Mouse (Mus musculus): Measurements from ENCODE around the gene Ccdc62.
A peak's percentile ranks its signal among the peaks of the same experiment; 100 is the strongest.

Gene Ccdc62

DNA sequence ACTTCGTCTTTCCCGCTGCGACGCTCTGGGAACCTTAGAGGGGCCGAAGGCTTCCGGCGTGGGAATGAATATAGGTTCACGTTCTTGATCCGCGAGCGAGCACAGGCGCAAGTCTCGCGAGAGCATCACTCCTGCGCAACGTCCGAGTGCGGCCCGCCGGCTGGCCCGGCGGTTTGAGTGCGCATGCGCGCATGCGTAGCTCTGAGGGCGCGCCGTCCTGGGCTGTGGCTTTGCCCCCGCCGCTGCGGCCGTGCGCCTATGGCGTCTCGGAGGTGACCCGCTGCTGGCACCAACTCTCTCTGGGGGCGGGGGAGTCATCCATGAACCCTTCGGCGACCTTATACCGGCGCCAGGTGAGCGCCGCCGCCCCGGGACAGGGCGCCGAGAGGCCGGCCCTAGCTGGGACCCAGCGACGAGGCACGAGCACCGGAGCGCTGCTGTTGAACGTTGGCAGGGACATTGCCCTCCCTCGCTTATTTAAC, at the start of gene Ccdc62:
Gene Ccdc62, plus strand, starts transcription at position 172 of the 482 bp plus-strand sequence.
- peak; percentile 89 to 90 for DNase-seq (ENCODE audit: low spot score in 2 of 2)

DNA sequence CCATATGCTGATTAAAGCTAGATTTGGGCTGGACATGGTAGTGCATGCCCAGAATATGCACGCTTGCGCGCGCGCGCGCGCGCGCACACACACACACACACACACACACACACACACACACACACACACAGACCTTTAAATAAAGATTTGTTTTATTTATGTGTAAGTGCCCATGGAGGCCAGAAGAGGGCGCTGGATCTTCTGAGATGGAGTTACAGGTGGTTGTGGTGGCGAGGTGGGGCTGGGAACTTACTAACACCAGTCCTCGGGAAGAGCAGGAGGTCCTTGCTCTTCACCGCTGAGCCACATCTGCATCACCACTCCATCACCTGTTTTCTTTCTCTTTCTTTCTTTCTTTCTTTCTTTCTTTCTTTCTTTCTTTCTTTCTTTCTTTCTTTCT, 49.7 kb upstream of the Ccdc62 start:
- no peak for DNase-seq (ENCODE audit: low spot score in 2 of 2)

DNA sequence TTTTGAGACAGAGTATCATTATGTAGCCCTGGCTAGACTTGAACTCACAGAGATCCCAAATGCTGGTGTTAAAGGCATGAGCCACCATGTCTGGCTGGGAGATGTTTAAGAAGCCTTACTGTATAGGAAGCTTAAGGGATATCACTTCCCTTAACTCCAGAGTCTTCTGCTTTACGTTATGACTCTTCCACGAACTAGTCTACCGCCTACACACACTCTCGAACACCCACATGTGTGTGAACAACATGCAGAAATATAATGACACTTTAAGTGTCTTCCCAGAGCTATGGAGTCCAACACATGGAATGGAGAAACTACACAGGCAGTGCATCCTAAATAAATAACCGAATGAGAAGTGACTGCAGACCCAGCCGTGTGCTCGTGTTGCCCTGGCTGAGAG, 46.6 kb upstream of the Ccdc62 start:
- no peak for DNase-seq (ENCODE audit: low spot score in 2 of 2)

DNA sequence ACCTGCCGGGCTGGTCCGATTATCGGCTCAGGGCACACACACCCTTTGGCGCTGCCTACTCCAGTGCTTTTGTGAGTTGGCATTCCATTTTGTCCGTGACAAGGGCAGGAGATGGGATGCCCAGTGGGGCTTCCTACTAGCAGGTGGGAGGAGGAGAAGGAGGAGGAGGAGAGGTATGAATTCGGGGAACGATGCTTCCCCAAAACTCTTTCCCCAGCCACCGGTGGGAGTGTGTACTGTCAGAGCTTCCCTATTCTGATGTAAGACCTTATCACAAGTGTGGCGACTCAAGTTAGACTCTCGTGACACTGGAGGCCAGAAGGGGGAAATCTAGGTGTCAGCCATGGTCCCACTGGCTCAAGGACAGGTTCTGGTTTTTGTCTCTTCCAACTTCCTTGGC, 46.1 kb upstream of the Ccdc62 start:
- DNase-seq (ENCODE audit: low spot score in 2 of 2): no peak

DNA sequence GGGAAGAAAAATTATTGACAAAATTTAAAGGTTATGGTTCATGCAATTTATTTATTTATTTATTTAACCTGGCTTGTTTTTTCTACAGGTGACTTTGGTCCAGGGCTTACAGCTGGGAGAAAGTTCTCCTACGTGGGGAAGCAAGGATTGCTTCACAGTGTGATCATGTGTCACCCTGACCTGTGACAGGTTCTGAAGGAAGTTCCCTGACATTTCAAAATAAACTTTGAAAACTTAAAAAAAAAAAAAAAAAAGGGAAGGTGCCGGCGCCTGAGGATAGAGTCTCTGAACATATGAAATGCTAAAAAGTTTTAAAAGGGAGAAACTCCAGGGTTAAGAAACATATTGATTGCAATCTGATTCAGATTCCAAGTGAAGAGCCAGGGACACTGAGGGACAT, 44.1 kb upstream of the Ccdc62 start:
- no peak for DNase-seq (ENCODE audit: low spot score in 2 of 2)

DNA sequence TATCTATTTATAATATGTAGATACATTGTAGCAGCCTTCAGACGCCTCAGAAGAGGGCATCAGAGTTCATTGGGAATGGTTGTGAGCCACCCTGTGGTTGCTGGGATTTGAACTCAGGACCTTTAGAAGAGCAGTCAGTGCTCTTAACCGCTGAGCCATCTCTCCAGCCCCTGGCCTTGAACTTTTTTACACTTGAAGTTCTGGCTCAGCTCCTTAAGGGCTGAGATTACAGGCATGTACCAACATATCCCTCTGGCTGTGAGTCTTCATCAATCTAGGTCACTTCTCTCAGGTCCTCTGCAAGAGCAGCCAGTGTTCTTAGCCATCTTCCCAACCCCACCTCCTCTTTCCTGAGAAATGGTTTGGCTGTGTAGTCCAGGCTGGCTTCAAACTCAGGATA, 40.2 kb upstream of the Ccdc62 start:
- no peak for DNase-seq (ENCODE audit: low spot score in 2 of 2)

- no peak for DNase-seq (ENCODE audit: low spot score in 2 of 2)
These were observed 39.5 kb upstream of the Ccdc62 start for GRCm38 (mm10) chr5:123890987-123891386.

GRCm38 (mm10) chr5:123891669-123892068, 38.8 kb upstream of the Ccdc62 start:
- no peak for DNase-seq (ENCODE audit: low spot score in 2 of 2)

DNA sequence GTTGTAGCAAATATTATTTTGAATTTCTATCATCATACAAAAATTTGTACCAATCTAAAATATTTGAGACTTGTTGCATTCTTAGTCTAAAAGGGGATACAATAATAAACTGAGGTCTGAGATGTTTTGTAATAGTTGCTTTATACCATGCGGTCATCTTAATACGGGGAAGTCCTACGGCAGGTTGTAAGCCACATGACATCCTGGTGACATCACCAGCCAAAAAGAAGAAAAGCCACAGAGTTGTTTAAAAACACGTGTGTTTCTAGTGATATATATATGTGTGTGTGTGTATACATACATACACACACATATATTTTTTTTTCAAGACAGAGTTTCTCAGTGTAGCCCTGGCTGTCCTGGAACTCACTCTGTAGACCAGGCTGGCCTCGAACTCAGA, 37.0 kb upstream of the Ccdc62 start:
- DNase-seq (ENCODE audit: low spot score in 2 of 2): no peak

GRCm38 (mm10) chr5:123896395-123896794, 34.1 kb upstream of the Ccdc62 start:
- no peak for DNase-seq (ENCODE audit: low spot score in 2 of 2)

GRCm38 (mm10) chr5:123897352-123897751, 33.1 kb upstream of the Ccdc62 start:
- DNase-seq (ENCODE audit: low spot score in 2 of 2): no peak

GRCm38 (mm10) chr5:123904059-123904672, 26.3 kb upstream of the Ccdc62 start:
- DNase-seq (ENCODE audit: low spot score in 2 of 2): no peak

DNA sequence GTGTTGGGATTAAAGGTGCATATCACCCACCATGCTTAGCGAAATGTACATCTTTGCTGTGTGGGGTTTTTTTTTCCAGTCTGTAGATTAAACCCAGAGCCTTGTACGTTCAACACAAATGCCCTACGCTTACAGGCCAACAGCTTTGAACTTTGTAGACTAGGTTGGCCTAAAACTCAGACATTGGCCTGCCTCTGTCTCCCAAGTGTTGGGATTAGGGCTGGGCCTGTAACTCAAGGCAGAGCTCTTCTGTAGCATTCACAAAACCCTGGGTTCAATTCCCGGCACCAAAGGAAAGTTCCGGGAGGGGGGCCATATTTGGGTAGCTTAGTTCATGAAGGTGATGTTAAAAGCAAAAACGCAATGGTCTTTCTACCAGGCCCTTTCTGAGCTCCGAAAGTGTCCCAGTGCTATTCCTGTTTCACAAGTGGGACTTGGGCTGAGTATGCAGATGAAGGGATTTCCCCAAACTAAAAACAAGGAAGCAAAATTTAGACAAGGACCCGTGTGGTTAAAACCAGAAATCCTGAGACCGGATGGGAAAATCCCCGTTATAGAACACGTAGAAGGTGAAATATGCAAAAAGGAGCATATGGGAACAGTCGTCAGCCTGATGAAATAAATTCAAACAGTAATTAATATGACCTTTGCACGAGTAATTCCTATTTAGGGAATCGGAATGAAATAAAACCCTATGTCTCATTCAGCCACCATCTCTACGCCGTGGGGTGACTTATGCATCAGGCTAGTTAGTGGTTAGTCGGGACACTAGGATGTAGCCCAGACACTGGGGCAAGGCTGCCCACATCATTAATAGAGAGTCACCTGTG, 24.1 kb upstream of the Ccdc62 start:
- no peak for DNase-seq (ENCODE audit: low spot score in 2 of 2)

DNA sequence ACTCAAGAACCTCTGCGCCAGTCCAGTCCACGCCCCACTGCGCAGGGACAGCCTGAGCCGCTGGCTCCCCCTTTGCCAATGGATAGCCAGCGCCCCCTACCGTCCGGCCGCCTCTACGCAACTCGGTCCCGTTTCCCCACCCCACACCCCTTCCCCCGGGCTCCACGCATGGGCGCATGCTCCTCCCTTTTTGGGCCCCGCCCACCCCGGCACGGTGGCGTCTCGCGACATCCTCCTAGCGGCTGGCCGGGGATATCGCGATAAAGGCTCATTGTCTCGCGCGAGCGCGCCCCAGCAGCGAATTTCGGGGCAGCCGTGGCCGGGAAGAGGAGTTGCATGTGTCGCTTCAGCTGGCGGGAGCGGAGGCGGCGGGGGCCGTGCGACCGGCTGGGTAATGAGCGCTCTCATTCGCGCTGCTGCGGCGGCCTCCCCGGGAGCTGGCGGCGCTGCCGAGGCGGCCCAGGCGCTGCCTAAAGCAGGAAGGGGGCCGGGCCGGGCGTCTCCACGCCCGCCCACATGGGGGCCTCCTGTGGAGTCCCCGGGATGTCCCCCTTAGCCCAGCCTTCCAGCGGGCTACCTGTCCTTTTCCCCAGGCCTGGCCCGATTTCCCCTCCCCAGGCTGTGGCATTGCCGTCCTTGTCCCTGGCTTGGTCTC, 23.4 kb upstream of the Ccdc62 start, which contains the start of gene Denr:
Gene Denr, plus strand, starts transcription at position 200 of the 655 bp plus-strand sequence.
- peak; percentile 95 to 96 for DNase-seq (ENCODE audit: low spot score in 2 of 2)

- no peak for DNase-seq (ENCODE audit: low spot score in 2 of 2)
These were observed 22.9 kb upstream of the Ccdc62 start for GRCm38 (mm10) chr5:123907631-123907977.

DNA sequence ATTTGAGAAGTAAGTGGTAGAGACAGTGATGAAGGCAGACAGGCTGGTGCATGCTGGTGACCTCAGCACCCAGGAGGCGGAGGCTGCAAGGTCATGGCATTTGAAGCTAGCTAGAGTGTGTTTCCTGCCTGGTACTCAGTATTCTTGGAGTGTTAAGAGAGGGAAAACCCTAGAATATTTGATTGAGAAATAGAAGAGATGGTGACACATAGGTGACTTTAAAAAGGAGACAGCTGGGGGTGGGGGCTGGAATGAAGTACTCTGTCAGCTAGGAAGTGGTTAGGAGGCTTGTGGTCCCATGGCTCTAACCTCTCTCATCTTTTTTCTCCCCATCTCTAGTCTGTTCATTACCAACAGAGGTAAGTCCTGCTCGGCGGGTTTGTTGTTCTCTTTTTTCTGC, 15.6 kb upstream of the Ccdc62 start:
- no peak for DNase-seq (ENCODE audit: low spot score in 2 of 2)

GRCm38 (mm10) chr5:123922112-123922511, 8.4 kb upstream of the Ccdc62 start:
- DNase-seq (ENCODE audit: low spot score in 2 of 2): no peak

DNA sequence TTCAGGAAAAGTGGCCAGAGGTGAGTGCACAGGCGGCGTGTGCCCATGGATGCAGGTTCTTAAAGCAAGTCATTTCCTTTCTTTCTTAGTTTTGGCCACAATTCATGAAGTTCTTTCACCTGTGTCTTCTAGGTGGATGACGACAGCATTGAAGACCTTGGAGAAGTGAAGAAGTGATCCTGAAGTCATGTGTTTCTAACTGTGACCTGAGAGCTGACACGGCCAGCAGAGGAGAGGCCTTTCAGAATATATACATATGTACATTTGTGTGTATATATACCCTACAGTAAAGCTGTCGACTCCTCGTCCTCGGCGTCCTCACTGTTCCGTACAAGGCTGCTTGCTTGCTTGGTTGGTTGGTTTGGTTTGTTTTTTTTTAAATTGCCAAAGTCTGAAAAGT, 3.4 kb upstream of the Ccdc62 start, which contains the start of gene Gm43518:
Gene Gm43518, plus strand, starts transcription at position 301 of the 400 bp plus-strand sequence.
- DNase-seq (ENCODE audit: low spot score in 2 of 2): no peak

GRCm38 (mm10) chr5:123931131-123931530, 652 bp downstream of the Ccdc62 start:
- no peak for DNase-seq (ENCODE audit: low spot score in 2 of 2)

- DNase-seq (ENCODE audit: low spot score in 2 of 2): no peak
These were observed 2.4 kb downstream of the Ccdc62 start for GRCm38 (mm10) chr5:123932927-123933326.

GRCm38 (mm10) chr5:123933556-123933955, 3.1 kb downstream of the Ccdc62 start:
- no peak for DNase-seq (ENCODE audit: low spot score in 2 of 2)

DNA sequence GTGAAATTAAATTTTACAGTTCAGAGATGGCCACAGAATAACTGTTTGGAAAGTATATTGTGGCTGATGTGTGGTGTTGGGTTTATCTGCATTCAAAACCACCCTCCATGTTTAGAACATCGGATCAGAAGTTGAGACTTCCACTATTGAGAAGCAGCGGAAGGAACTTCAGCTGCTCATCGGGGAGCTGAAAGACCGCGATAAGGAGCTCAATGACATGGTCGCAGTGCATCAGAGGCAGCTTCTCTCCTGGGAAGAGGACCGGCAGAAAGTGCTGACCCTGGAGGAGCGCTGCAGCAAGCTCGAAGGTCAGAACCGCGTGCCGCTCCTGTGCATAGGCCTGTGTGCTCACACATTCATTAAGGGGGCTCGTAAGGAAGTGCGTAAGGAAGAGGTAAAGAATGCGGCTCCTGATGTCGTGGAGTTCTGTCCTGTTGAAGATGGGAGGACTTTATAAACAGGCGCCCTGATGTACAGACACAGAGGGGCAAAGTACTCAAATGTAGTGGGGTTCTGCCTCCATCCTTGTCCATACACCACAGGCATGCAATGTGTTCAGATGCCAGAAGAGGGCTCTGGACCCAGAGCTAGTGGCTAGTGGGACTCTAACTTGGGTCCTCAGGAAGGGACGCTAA, 3.6 kb downstream of the Ccdc62 start:
- no peak for DNase-seq (ENCODE audit: low spot score in 2 of 2)
